Mouse (Mus musculus) left cerebral cortex, adult 18-20 months (tissue): ENCODE measurements around the gene Slc1a4. TPM values are rescaled to one million over a fixed set of nuclear protein-coding genes. Genes with fewer than 3 reads are reported as not detected.
A peak's percentile ranks its signal among the peaks of the same experiment; 100 is the strongest.

Experiments used
- DNase-seq, 2 experiments: peaks; one replicate each; pipeline ENCODE4 v3.0.0; 2021 to 2022; ENCODE audit warnings: low spot score in 2 of 2, mixed read lengths in 1 of 2
- long read RNA-seq, 2 experiments: library from polyadenylated mRNA; stranded (forward); transcript quantifications; one replicate each; pipeline ENCODE4 v2.0.0; 2021
- total RNA-seq, 2 experiments: library from RNA; stranded (reverse); gene quantifications; 2 replicates each; pipeline ENCODE4 v1.2.3; 2021

The Slc1a4 gene
- 10 to 100 TPM; 38.8 to 43.2 TPM for total RNA-seq
- long read RNA-seq, experiment 1, transcript Slc1a4-202 (8 exons, 3,926 nt): major isoform, 28 of 38 reads
- long read RNA-seq, experiment 1, partial matches to known transcripts: 4 of 38 reads
- long read RNA-seq, experiment 1, other reads (novel, unspliced or antisense): 6 of 38 reads
- long read RNA-seq, experiment 2, transcript Slc1a4-202 (8 exons, 3,926 nt): major isoform, 27 of 37 reads
- long read RNA-seq, experiment 2, partial matches to known transcripts: 9 of 37 reads
- long read RNA-seq, experiment 2, other reads (novel, unspliced or antisense): 1 of 37 reads

- DNase-seq: peak; percentile 86 to 92
Observed at GRCm38 (mm10) chr11:20332561-20333514, at the start of gene Slc1a4. Gene Slc1a4 (minus strand): TSS chr11:20332713.

GRCm38 (mm10) chr11:20380106-20380505, 47.6 kb upstream of the Slc1a4 start:
- DNase-seq: no peak

GRCm38 (mm10) chr11:20376642-20377041, 44.1 kb upstream of the Slc1a4 start:
- no peak for DNase-seq

GRCm38 (mm10) chr11:20372616-20373211, 40.2 kb upstream of the Slc1a4 start:
- DNase-seq: peak; percentile 7 to 38

GRCm38 (mm10) chr11:20370486-20370885, 38.0 kb upstream of the Slc1a4 start:
- DNase-seq: no peak

- DNase-seq: no peak
Observed at GRCm38 (mm10) chr11:20366456-20366855, 33.9 kb upstream of the Slc1a4 start.

- DNase-seq: no peak
Observed at GRCm38 (mm10) chr11:20361354-20361753, 28.8 kb upstream of the Slc1a4 start.

GRCm38 (mm10) chr11:20357684-20358447, 25.4 kb upstream of the Slc1a4 start:
- no peak for DNase-seq

GRCm38 (mm10) chr11:20348466-20348865, 16.0 kb upstream of the Slc1a4 start:
- no peak for DNase-seq

GRCm38 (mm10) chr11:20347548-20347947, 15.0 kb upstream of the Slc1a4 start:
- peak; percentile 58 to 69 for DNase-seq

- no peak for DNase-seq
Observed at GRCm38 (mm10) chr11:20346369-20346768, 13.9 kb upstream of the Slc1a4 start.

- no peak for DNase-seq
Observed at GRCm38 (mm10) chr11:20343952-20344351, 11.4 kb upstream of the Slc1a4 start.

GRCm38 (mm10) chr11:20341598-20341997, 9.1 kb upstream of the Slc1a4 start:
- DNase-seq: no peak

GRCm38 (mm10) chr11:20338703-20339102, 6.2 kb upstream of the Slc1a4 start:
- DNase-seq: no peak

- no peak for DNase-seq
Observed at GRCm38 (mm10) chr11:20334301-20334700, 1.8 kb upstream of the Slc1a4 start.

- DNase-seq: peak; percentile 48 to 57
Observed at GRCm38 (mm10) chr11:20331690-20332537, 599 bp downstream of the Slc1a4 start.

GRCm38 (mm10) chr11:20331027-20331689, 1.4 kb downstream of the Slc1a4 start:
- DNase-seq: no peak

- no peak for DNase-seq
Observed at GRCm38 (mm10) chr11:20329711-20330110, 2.8 kb downstream of the Slc1a4 start.

GRCm38 (mm10) chr11:20328771-20329170, 3.7 kb downstream of the Slc1a4 start:
- DNase-seq: no peak
